Mouse (Mus musculus): ENCODE measurements around the gene Lmx1b.

Gene Lmx1b

GRCm38 (mm10) chr2:33542696-33543428 lies 97.4 kb downstream of the Lmx1b start:
- DNase-seq (ENCODE audit: low read depth, low spot score) = peak; percentile 76

GRCm38 (mm10) chr2:33525274-33526055 lies 114.8 kb downstream of the Lmx1b start:
- no peak for DNase-seq (ENCODE audit: low read depth, low spot score)

GRCm38 (mm10) chr2:33515856-33516255 lies 124.5 kb downstream of the Lmx1b start:
- no peak for DNase-seq (ENCODE audit: low read depth, low spot score)

GRCm38 (mm10) chr2:33515431-33515830 lies 124.9 kb downstream of the Lmx1b start:
- DNase-seq (ENCODE audit: low read depth, low spot score) = no peak

Measured in telencephalon, adult 2 months (tissue).